Mouse (Mus musculus) megakaryocyte progenitor cell, adult 5-6 weeks (primary cell): ENCODE results near the gene Gm13271. TPM values are rescaled to one million over a fixed set of nuclear protein-coding genes. Genes with fewer than 3 reads are reported as not detected.
"Not testable (repeated sequence)": the region's sequence is repeated elsewhere in the genome, so short reads cannot be mapped to it uniquely, and the experiment has no call there.

Experiments used
- ATAC-seq: replicated peaks from 2 replicates; pipeline ENCODE4 v1.8.0; 2016; ENCODE audit warnings: mild to moderate bottlenecking, moderate TSS enrichment, inconsistent platforms; ENCODE audit not compliant: poor library complexity
- total RNA-seq, 2 experiments: library from RNA; stranded (forward) in 1 of 2; stranded (reverse) in 1 of 2; fragments of 157-497, 149-512 nt in 1 of 2; fragments of 200-1000 nt in 1 of 2; gene quantifications; 2 replicates each; pipeline versions ENCODE4 v1.2.3 to v1.2.4; 2015 to 2017

Gm13271 gene
- total RNA-seq (2015) (not detected in 2 replicates), total RNA-seq (2017) (not detected in 2 replicates)

- peak; percentile 56; the same call in 1 of the 2 replicates for ATAC-seq
Observed at GRCm38 (mm10) chr4:88754818-88755340, at the start of gene Gm13271. Gm13271 (plus strand) TSS chr4:88754868.

- peak; percentile 82 for ATAC-seq
Observed at GRCm38 (mm10) chr4:88705924-88706323, 48.7 kb upstream of the Gm13271 start.

GRCm38 (mm10) chr4:88707128-88707826, 47.4 kb upstream of the Gm13271 start:
- peak; percentile 77 for ATAC-seq

- ATAC-seq, result no peak
Observed at GRCm38 (mm10) chr4:88714281-88714680, 40.4 kb upstream of the Gm13271 start.

- no peak for ATAC-seq
Observed at GRCm38 (mm10) chr4:88715059-88715458, 39.6 kb upstream of the Gm13271 start.

GRCm38 (mm10) chr4:88718715-88719114, 36.0 kb upstream of the Gm13271 start:
- ATAC-seq, result no peak

GRCm38 (mm10) chr4:88721791-88722721, 32.6 kb upstream of the Gm13271 start, which contains the start of the genes Gm26566 and Klhl9:
Gm26566 (plus strand) TSS chr4:88721805.
Klhl9 (minus strand) TSS chr4:88722465.
- peak; percentile 81 for ATAC-seq

GRCm38 (mm10) chr4:88723497-88724090, 31.1 kb upstream of the Gm13271 start:
- no peak for ATAC-seq

- ATAC-seq, result 0 out of 2 replicates have a peak, but pooled peaks have one; percentile 2
Observed at GRCm38 (mm10) chr4:88726727-88727126, 27.9 kb upstream of the Gm13271 start.

GRCm38 (mm10) chr4:88727324-88727723, 27.3 kb upstream of the Gm13271 start:
- peak; percentile 89 for ATAC-seq

- ATAC-seq, result peak; percentile 86
Observed at GRCm38 (mm10) chr4:88738480-88738879, 16.2 kb upstream of the Gm13271 start.

- peak; percentile 71 for ATAC-seq
Observed at GRCm38 (mm10) chr4:88739036-88739435, 15.6 kb upstream of the Gm13271 start.

GRCm38 (mm10) chr4:88741426-88741825, 13.2 kb upstream of the Gm13271 start:
- peak; percentile 61 for ATAC-seq

GRCm38 (mm10) chr4:88742771-88743371, 11.8 kb upstream of the Gm13271 start:
- ATAC-seq, result peak; percentile 18; the same call in 1 of the 2 replicates

- ATAC-seq, result no peak
Observed at GRCm38 (mm10) chr4:88744207-88744606, 10.5 kb upstream of the Gm13271 start.

- ATAC-seq, result no peak
Observed at GRCm38 (mm10) chr4:88749926-88750325, 4.7 kb upstream of the Gm13271 start.

- ATAC-seq, result not testable (repeated sequence)
Observed at GRCm38 (mm10) chr4:88756581-88757513, 2.2 kb downstream of the Gm13271 start.

- ATAC-seq, result peak; percentile 100
Observed at GRCm38 (mm10) chr4:88757628-88758031, 3.0 kb downstream of the Gm13271 start.

- ATAC-seq, result not testable (repeated sequence)
Observed at GRCm38 (mm10) chr4:88758751-88759150, 4.1 kb downstream of the Gm13271 start.
